Mouse (Mus musculus): Measurements from ENCODE around the gene Mccc1. TPM values are rescaled to one million over a fixed set of nuclear protein-coding genes. Genes with fewer than 3 reads are reported as not detected.

Gene Mccc1
- polyA plus RNA-seq, 1 experiment from 2014 or later, result 34.0 TPM

DNA sequence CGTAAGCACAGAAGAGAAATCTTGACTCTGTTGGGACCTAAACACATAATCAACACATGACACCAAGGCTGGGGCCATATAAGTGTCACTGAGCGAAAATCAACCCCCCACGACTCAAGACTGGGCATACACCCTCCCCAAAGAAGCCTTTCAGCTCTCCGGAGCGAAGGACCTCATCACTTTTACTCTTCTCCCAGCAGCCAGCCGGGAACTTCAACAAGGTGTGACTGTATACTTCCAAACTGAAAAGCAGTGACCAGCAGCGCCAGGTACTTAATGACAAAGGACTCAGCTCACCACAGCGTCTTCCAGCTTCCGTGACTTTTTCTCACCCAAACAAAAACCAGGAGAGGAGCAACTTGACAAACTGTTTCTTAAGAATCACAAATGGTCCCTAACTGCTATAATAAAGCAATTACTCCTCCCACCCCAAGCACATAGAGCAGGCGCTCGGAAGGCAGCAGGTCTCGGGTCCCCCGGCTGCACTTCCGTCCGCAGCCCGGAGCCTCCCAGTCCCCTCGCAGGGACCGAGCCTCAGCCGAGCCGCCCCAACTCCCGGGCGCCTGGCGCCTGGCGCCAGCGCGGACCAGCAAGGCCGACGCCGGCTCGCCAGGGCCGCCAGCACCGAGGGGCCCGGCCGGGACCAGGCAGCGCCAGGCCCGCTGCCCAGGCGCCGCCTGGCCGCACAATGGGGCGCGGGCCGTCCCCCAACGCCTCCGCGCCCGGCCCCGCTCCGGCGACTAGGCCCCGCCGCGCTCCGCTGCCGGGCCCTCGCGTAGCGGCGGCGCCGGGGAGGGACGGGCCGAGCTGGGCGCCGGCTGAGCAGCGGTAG is 68.4 kb downstream of the Mccc1 start:
- Histone ChIP-seq H3K9me3 (no peaks in the 10 kb centered on the region), H3K4me3 (replicated peaks) (peak overlapping the region; percentile 96), H3K4me1 (replicated peaks) (peaks cover 34% of the 10 kb centered on the region), H3K4me2 (replicated peaks) (peak overlapping the region; percentile 85), H3K27ac (peak overlapping the region; percentile 93), H3K9ac (replicated peaks) (peak overlapping the region; percentile 99), H3K27me3 (no peaks in the 10 kb centered on the region), H3K36me3 (no peaks in the 10 kb centered on the region)
- ATAC-seq, result peak; percentile 86
- WGBS, result 1% methylated on average over 60 of the region's 65 CpGs

DNA sequence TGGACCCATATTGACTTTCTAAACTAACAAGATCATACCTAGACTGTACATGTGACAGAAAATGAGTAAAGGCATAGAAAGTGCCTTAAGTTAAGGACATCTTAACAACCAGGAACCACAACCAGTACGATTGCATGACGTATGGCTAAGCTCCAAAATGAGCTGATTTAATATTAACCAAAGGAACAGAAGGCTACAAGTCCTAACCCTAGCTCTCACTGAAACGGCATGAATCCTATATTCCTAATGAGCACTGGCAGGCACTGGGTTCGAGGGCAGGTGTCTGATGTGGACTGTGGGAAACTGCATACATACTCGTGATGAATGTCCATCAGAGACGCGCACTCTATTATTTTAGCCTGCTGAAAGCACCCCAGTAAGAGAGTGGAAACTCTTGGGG is 69.1 kb downstream of the Mccc1 start:
- H3K36me3 ChIP-seq, result no peaks in the 10 kb centered on the region
- no peaks in the 10 kb centered on the region for H3K27me3 ChIP-seq
- ATAC-seq, result no peak
- 42% methylated on average over 7 of the region's 7 CpGs for WGBS
- H3K4me1 ChIP-seq (replicated peaks), result peaks cover 34% of the 10 kb centered on the region
- H3K9me3 ChIP-seq, result no peaks in the 10 kb centered on the region
- peak overlapping the region; percentile 99 for H3K9ac ChIP-seq (replicated peaks)
- H3K27ac ChIP-seq, result no peak overlapping the region
- peak overlapping the region; percentile 85 for H3K4me2 ChIP-seq (replicated peaks)
- H3K4me3 ChIP-seq (replicated peaks), result peak overlapping the region; percentile 96

DNA sequence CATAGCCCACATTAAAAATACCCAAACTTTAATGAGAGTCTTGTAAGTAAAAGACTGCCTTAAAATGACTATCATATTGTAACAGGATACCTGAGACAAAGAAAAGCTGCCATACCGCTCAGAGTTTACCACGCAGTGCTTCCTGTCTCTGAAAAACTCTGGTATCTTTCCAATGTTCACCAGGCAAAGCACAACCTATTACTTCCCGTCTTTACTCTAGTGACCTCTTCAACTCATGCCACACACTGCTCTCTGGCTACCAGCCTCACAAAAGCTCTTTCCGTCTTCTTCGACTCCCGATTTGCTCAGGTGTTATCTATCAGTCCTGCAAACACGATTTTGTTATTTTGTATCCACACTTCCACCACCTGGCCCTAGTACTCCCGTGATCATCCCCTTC is 70.6 kb downstream of the Mccc1 start:
- WGBS, result 78% methylated on average over 8 of the region's 8 CpGs
- no peak overlapping the region for H3K4me3 ChIP-seq (replicated peaks)
- H3K27me3 ChIP-seq, result no peaks in the 10 kb centered on the region

DNA sequence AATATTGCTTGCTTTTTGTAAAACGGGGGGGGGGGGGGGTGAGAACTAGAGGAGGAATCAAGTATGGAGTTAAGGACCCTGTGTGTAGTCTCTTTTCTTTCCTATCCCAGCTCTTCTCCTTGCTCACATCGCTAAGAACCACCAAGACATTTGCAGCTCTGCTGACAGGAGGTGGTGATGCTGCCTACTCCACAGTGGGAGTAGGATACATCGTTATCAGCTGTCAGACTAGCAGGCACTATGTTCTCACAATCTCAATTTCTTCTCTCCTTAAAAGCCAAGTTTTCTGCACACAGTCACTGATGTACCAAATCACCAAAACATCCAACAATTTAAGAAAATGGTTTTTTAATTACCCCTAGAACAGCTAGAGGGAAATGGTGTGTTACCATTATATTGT is 71.1 kb downstream of the Mccc1 start:
- Histone ChIP-seq H3K36me3 (no peaks in the 10 kb centered on the region), H3K27ac (no peak overlapping the region), H3K9me3 (no peaks in the 10 kb centered on the region), H3K4me2 (replicated peaks) (no peak overlapping the region), H3K4me1 (replicated peaks) (peaks cover 34% of the 10 kb centered on the region), H3K4me3 (replicated peaks) (no peak overlapping the region), H3K9ac (replicated peaks) (no peak overlapping the region), H3K27me3 (no peaks in the 10 kb centered on the region)
- WGBS, result 73% methylated on average over 3 of the region's 3 CpGs
- no peak for ATAC-seq

More for the DNA sequence above, 70.6 kb downstream of the Mccc1 start:
- ATAC-seq, result no peak
- Histone ChIP-seq H3K27ac (no peak overlapping the region), H3K9me3 (no peaks in the 10 kb centered on the region), H3K9ac (replicated peaks) (no peak overlapping the region), H3K4me1 (replicated peaks) (peaks cover 34% of the 10 kb centered on the region), H3K36me3 (no peaks in the 10 kb centered on the region), H3K4me2 (replicated peaks) (no peak overlapping the region)

DNA sequence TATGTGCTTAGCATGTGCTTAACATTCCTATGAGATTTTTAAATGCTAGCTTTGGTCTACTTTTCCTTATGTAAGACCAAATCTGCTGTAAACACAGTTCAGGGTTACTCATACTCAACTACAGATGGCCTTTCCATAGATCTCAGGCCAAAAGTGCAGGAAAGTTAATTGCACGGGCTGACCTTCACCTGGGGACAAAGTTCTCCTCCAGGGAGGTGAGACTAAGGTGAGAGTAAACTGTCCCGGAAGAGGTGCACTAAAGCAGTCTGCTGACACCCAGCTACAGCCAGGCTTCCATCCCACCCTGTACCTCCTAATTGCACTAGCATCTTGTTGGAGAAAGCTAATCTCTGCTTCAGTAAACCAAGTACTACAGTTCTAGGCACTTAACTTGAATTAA is 74.6 kb downstream of the Mccc1 start:
- no peak overlapping the region for H3K4me2 ChIP-seq (replicated peaks)
- no peak overlapping the region for H3K27ac ChIP-seq
- H3K9me3 ChIP-seq, result no peaks in the 10 kb centered on the region
- ATAC-seq, result no peak
- no peak overlapping the region for H3K9ac ChIP-seq (replicated peaks)
- H3K27me3 ChIP-seq, result no peaks in the 10 kb centered on the region
- no peak overlapping the region for H3K4me3 ChIP-seq (replicated peaks)
- H3K4me1 ChIP-seq (replicated peaks), result peaks cover 23% of the 10 kb centered on the region
- WGBS, result 95% methylated on average over 2 of the region's 2 CpGs
- H3K36me3 ChIP-seq, result no peaks in the 10 kb centered on the region

DNA sequence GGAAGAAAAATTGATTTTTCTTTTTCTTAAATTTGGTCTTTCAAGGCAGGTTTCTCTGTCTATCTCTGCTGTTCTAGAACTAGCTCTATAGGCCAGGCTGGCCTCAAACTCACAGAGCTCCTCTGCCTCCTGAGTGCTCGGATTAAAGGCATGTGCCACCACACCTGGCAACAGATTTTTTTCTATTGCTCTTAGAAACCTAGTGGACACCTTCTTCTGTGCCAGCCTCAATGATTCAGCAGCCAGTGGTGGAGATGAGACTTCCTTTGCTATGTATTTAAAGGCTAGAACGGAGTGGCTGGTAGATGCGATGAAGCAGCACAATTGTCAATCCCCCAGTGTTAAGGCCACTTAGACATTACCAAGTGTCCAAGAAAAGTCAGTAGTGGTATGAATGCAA is 76.5 kb downstream of the Mccc1 start:
- peaks cover 9% of the 10 kb centered on the region for H3K4me1 ChIP-seq (replicated peaks)
- no peak overlapping the region for H3K4me2 ChIP-seq (replicated peaks)

DNA sequence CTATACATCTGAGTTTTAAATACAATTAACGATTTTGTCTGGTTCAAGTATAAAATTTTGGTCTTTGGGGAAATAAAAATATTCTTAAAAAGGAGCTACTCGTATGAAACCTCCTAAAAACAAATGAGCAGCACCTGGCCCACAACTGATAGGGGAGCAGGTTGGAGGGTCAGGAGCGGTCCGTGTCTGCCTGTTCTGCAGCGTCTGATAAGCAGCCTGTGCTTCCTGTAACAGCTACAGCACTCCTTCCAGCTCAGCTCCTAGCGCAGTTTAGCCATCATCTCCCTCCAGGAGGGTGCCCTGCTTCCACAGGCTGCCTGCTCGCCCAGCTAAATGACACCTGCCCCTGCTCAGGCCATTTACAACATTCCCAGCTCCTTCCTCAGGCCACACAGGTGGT is 77.0 kb downstream of the Mccc1 start:
- Histone ChIP-seq H3K27ac (no peak overlapping the region), H3K4me1 (replicated peaks) (peaks cover 6% of the 10 kb centered on the region), H3K36me3 (0 out of 2 replicates have a peak, but pooled peaks cover 3% of the 10 kb centered on the region), H3K27me3 (no peaks in the 10 kb centered on the region), H3K9me3 (no peaks in the 10 kb centered on the region), H3K4me2 (replicated peaks) (no peak overlapping the region), H3K4me3 (replicated peaks) (no peak overlapping the region), H3K9ac (replicated peaks) (no peak overlapping the region)
- ATAC-seq, result no peak
- 68% methylated on average over 7 of the region's 7 CpGs for WGBS

More for the DNA sequence above, 76.5 kb downstream of the Mccc1 start:
- Histone ChIP-seq H3K4me3 (replicated peaks) (no peak overlapping the region), H3K9me3 (no peaks in the 10 kb centered on the region), H3K27me3 (no peaks in the 10 kb centered on the region), H3K27ac (no peak overlapping the region), H3K9ac (replicated peaks) (no peak overlapping the region), H3K36me3 (0 out of 2 replicates have a peak, but pooled peaks cover 3% of the 10 kb centered on the region)
- WGBS, result 81% methylated on average over 3 of the region's 3 CpGs
- ATAC-seq, result no peak

DNA sequence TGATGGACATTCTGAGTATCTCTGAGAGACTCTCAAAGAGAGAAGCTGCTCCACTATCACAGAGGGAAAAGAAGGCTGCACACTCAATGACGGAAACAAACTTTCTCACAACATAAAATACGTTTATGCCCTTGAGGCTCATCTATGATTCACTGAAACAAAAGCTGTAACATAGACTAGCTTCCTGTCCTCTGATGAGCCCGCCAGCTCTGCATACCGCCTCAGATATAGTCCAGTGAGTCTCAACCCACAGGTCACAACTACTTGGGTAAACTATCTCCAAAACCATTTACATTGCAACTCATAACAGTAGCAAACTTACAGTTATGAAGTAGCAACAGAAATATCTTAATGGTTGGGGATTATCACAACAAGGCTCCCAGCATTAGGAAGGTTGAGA is 78.0 kb downstream of the Mccc1 start:
- 87% methylated on average over 4 of the region's 4 CpGs for WGBS
- no peak for ATAC-seq
- Histone ChIP-seq H3K4me2 (replicated peaks) (no peak overlapping the region), H3K27me3 (no peaks in the 10 kb centered on the region), H3K9me3 (no peaks in the 10 kb centered on the region), H3K27ac (no peak overlapping the region), H3K9ac (replicated peaks) (no peak overlapping the region), H3K36me3 (peaks cover 12% of the 10 kb centered on the region), H3K4me1 (replicated peaks) (peaks cover 6% of the 10 kb centered on the region), H3K4me3 (replicated peaks) (no peak overlapping the region)

DNA sequence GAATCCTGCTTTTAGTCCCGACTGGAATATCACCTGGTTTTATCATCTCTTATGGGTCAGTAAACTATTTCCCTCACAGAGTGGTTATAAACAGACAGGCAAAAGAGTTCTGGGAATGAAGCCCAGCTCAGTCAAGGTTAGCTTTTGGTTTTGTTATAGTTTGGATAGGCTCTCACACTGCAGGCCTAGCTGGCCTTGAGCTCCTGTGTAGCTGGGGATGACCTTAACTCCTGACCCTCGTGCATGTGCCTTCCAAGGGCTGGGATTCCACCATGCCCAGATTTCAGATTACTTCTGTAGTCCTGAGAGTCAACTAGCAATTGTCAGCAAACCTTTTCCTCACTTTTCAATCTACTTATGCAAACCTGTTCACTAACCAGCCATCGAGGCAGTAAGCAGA is 82.2 kb downstream of the Mccc1 start:
- no peak overlapping the region for H3K9ac ChIP-seq (replicated peaks)
- no peak overlapping the region for H3K27ac ChIP-seq
- H3K9me3 ChIP-seq, result no peaks in the 10 kb centered on the region
- ATAC-seq, result no peak
- peaks cover 45% of the 10 kb centered on the region for H3K36me3 ChIP-seq
- H3K4me3 ChIP-seq (replicated peaks), result no peak overlapping the region
- H3K27me3 ChIP-seq, result no peaks in the 10 kb centered on the region
- H3K4me1 ChIP-seq (replicated peaks), result peaks cover 3% of the 10 kb centered on the region
- H3K4me2 ChIP-seq (replicated peaks), result no peak overlapping the region
- 92% methylated on average over 3 of the region's 3 CpGs for WGBS

Other genes starting within 250 kb of the Mccc1 start
- gene Atp11b, start 246.6 kb downstream of the Mccc1 start, polyA plus RNA-seq (2015; fragmentation: Nextera tagmentation; extraction: Ambion mirVana), result 23.9 and 25.6 TPM in 2 replicates
- 107 and 118 TPM in 2 replicates for gene Dcun1d1, start 63.2 kb downstream of the Mccc1 start, polyA plus RNA-seq (2015; fragmentation: Nextera tagmentation; extraction: Ambion mirVana)
- gene Ccdc144b, start 52.9 kb upstream of the Mccc1 start, polyA plus RNA-seq (2015; fragmentation: Nextera tagmentation; extraction: Ambion mirVana), result not detected in 2 replicates
- gene Acad9, start 65.3 kb upstream of the Mccc1 start, polyA plus RNA-seq (2015; fragmentation: Nextera tagmentation; extraction: Ambion mirVana), result 87.3 and 89.7 TPM in 2 replicates
- gene D3Ertd254e, start 150.3 kb upstream of the Mccc1 start, polyA plus RNA-seq (2015; fragmentation: Nextera tagmentation; extraction: Ambion mirVana), result 11.6 and 13.9 TPM in 2 replicates
- 0.28 and 0.73 TPM in 2 replicates for gene Qrfpr, start 221.6 kb upstream of the Mccc1 start, polyA plus RNA-seq (2015; fragmentation: Nextera tagmentation; extraction: Ambion mirVana)